Mouse (Mus musculus) liver, adult 2 months (tissue): ENCODE data around the gene Cxadr.

Source experiments
- CTCF ChIP-seq: fragments of 200-500 bp; IDR thresholded peaks from 2 replicates; pipeline ENCODE4 v1.5.1; 2011; ENCODE audit warnings: low read depth, low read length, control low read depth
- POLR2A ChIP-seq: fragments of 200-500 bp; IDR thresholded peaks from 2 replicates; pipeline ENCODE4 v1.6.1; 2011; ENCODE audit warnings: low read length, control low read depth; ENCODE audit not compliant: insufficient read depth; ENCODE audit errors: extremely low read depth

DNA sequence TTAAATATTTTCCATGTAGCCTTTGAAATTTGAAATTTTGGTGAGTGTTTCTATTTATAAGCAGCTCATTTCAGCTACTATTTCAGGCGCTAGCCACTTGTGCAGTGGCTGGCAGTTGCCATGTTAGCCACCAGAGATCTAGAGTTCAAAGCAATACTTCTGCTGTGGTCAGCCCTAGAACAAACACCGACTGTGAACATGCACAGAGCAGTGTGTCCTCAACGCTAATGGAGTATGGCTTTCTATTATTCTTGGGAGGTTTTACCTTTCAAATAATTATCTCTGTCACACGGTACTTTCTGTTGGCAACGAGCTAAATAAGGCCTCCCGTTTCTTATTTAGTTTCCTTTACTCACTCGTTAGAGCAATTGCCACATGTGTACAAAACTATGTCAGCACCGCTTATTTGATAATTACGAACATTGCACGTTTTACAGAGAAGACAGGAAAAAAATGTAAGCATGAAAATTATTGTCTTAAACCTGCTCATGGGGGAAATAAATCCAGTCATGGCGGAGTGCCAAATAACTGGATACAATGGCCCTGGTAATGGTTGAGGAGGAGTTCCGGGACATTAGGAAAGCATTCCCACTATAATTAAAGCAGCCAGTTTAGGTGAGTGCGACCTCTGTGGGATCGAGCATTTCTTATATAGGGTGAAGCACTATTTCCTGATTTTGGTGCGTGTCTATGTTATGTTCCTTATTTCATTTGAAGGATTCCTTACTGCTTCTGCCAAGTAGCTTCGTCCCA lies 12.0 kb downstream of the Cxadr start:
- TF ChIP-seq CTCF (no peak), POLR2A (no peak)
